ENCODE assay signal across 24 mouse cellular contexts in genomic region chr14:59839951-59840720, GRCm38 (mm10).
DNase-seq lines count a peak whose midpoint lies in the region; ATAC-seq and TF ChIP-seq lines count a peak whose summit lies in the region.
"Had no signal": no experiment of that assay in that cellular context is flagged by ENCODE, and none has a peak within 500 bp of the region (broad histone marks: within the 10 kb centered on the region; RNA-seq: fewer than 3 reads in every experiment).

No protein-coding gene starts in this region.

- no peak for ATAC-seq in heart, embryonic 11.5 days (replicated peaks; ENCODE audit: insufficient number of reproducible peaks, low FRiP score, low TSS enrichment)
- no peak for ATAC-seq in lung, embryonic 14.5 days (ENCODE audit: insufficient read depth)
- ATAC-seq in cerebellum, adult (ENCODE audit: insufficient number of reproducible peaks, low FRiP score, low TSS enrichment), result no peak
- ATAC-seq: CD4-positive, CD25-positive, alpha-beta regulatory T cell, adult 4 months; Patski had no signal

- no peaks in the 10 kb centered on the region for H3K27me3 ChIP-seq in heart, embryonic 10.5 days (ENCODE audit: insufficient read depth, poor library complexity, severe bottlenecking)
- H3K27me3 ChIP-seq in heart, embryonic 11.5 days (ENCODE audit: control insufficient read depth, insufficient read depth, low read length), result no peaks in the 10 kb centered on the region
- H3K27me3 ChIP-seq in lung, embryonic 14.5 days (ENCODE audit: insufficient read depth, low read length), result no peaks in the 10 kb centered on the region
- H3K27me3 ChIP-seq: heart, embryonic 15.5 days; hindbrain, embryonic 15.5 days; liver, embryonic 15.5 days had no signal

- H3K27ac ChIP-seq in heart, embryonic 10.5 days, result 0 out of 2 replicates have a peak overlapping the region, but pooled peaks have one; percentile 30
- H3K27ac ChIP-seq in heart, embryonic 11.5 days (ENCODE audit: low read depth, low read length), result no peak overlapping the region
- H3K27ac ChIP-seq in lung, embryonic 14.5 days (ENCODE audit: low read depth), result no peak overlapping the region
- H3K27ac ChIP-seq: embryonic facial prominence, embryonic 10.5 days; heart, embryonic 15.5 days; hindbrain, embryonic 15.5 days; limb, embryonic 12.5 days; liver, embryonic 15.5 days had no signal

- no peaks in the 10 kb centered on the region for H3K36me3 ChIP-seq in heart, embryonic 10.5 days
- H3K36me3 ChIP-seq in heart, embryonic 11.5 days (ENCODE audit: control insufficient read depth, insufficient read depth, low read length), result no peaks in the 10 kb centered on the region
- no peaks in the 10 kb centered on the region for H3K36me3 ChIP-seq in lung, embryonic 14.5 days (ENCODE audit: insufficient read depth)
- H3K36me3 ChIP-seq: embryonic facial prominence, embryonic 10.5 days; heart, embryonic 15.5 days; hindbrain, embryonic 15.5 days; limb, embryonic 12.5 days; liver, embryonic 15.5 days had no signal

- H3K4me2 ChIP-seq in heart, embryonic 11.5 days, result no peak overlapping the region
- H3K4me2 ChIP-seq in lung, embryonic 14.5 days, result no peak overlapping the region
- H3K4me2 ChIP-seq: heart, embryonic 15.5 days; hindbrain, embryonic 15.5 days; limb, embryonic 12.5 days; liver, embryonic 15.5 days had no signal

- H3K9ac ChIP-seq in heart, embryonic 11.5 days (ENCODE audit: low read depth, low read length), result no peak overlapping the region
- H3K9ac ChIP-seq in lung, embryonic 14.5 days, result no peak overlapping the region
- H3K9ac ChIP-seq: heart, embryonic 15.5 days; hindbrain, embryonic 15.5 days; limb, embryonic 12.5 days; liver, embryonic 15.5 days had no signal

- DNase-seq in heart, embryonic 10.5 days (ENCODE audit: low spot score), result no peak
- DNase-seq in embryo, embryonic 9.5 days (ENCODE audit: extremely low spot score), result peak; percentile 21
- DNase-seq in lung, embryonic 14.5 days, result peak; percentile 59
- DNase-seq in lung, postnatal 36 days, result peak; percentile 60
- no peak for DNase-seq in adrenal gland, postnatal 25 days
- no peak for DNase-seq in layer of hippocampus, postnatal 36 days
- DNase-seq: adrenal gland, adult 8-10 months; cerebellum, postnatal 14 days; gastrocnemius, postnatal 10 days; heart, adult 18-20 months; heart, postnatal 4 days; kidney, adult 11 months; kidney, postnatal 14 days; right cerebral cortex, adult 18-20 months; thymus, postnatal 4 days had no signal

- TF ChIP-seq CTCF in lung, embryonic 14.5 days (IDR thresholded peaks at IDR 0.05; ENCODE audit: low read depth), result no peak

- no peak overlapping the region for H3K4me3 ChIP-seq in heart, embryonic 10.5 days
- H3K4me3 ChIP-seq in heart, embryonic 11.5 days (ENCODE audit: low read depth, low read length), result no peak overlapping the region
- H3K4me3 ChIP-seq in lung, embryonic 14.5 days (ENCODE audit: low read depth, low read length), result no peak overlapping the region
- H3K4me3 ChIP-seq: embryonic facial prominence, embryonic 10.5 days; heart, embryonic 15.5 days; hindbrain, embryonic 15.5 days; limb, embryonic 12.5 days; liver, embryonic 15.5 days had no signal

- no peaks in the 10 kb centered on the region for H3K9me3 ChIP-seq in heart, embryonic 10.5 days
- no peaks in the 10 kb centered on the region for H3K9me3 ChIP-seq in heart, embryonic 11.5 days (replicated peaks; ENCODE audit: control insufficient read depth, low read length)
- no peaks in the 10 kb centered on the region for H3K9me3 ChIP-seq in lung, embryonic 14.5 days (ENCODE audit: low read depth, low read length)
- H3K9me3 ChIP-seq: embryonic facial prominence, embryonic 10.5 days; heart, embryonic 15.5 days; hindbrain, embryonic 15.5 days; limb, embryonic 12.5 days; liver, embryonic 15.5 days had no signal

- peaks cover 18% of the 10 kb centered on the region for H3K4me1 ChIP-seq in heart, embryonic 10.5 days
- peaks cover 4% of the 10 kb centered on the region; the same call in 1 of the 2 replicates for H3K4me1 ChIP-seq in heart, embryonic 11.5 days (ENCODE audit: control insufficient read depth, insufficient read depth, low read length)
- H3K4me1 ChIP-seq in lung, embryonic 14.5 days (ENCODE audit: insufficient read depth), result peaks cover 4% of the 10 kb centered on the region; the same call in 1 of the 2 replicates
- H3K4me1 ChIP-seq: hindbrain, embryonic 15.5 days; liver, embryonic 15.5 days had no signal

- WGBS in heart, embryonic 10.5 days, result 38% methylated on average over 14 of the region's 14 CpGs
- 46% methylated on average over 14 of the region's 14 CpGs for WGBS in heart, embryonic 11.5 days (ENCODE audit: insufficient replicate concordance)
- WGBS in lung, embryonic 14.5 days, result 33% methylated on average over 14 of the region's 14 CpGs

Comparison
In these comparisons a context has a peak if more than half of its experiments do, and no peak if none do; other contexts are left out.
1. DNase-seq: peak in embryo, embryonic 9.5 days (single experiment), lung, embryonic 14.5 days (single experiment) and lung, postnatal 36 days (single experiment); none in heart, embryonic 10.5 days (single experiment), adrenal gland, postnatal 25 days (single experiment) and layer of hippocampus, postnatal 36 days (0 of 2).